Mouse (Mus musculus) forebrain, postnatal 0 days (tissue): ENCODE data around the gene Mapkapk2. TPM values are rescaled to one million over a fixed set of nuclear protein-coding genes. Genes with fewer than 3 reads are reported as not detected.

Source experiments
- ATAC-seq: fragments of 200-750 bp; cut with Nextera tagmentation; 2 replicates; pipeline ENCODE4 v1.8.0; 2017; ENCODE audit warnings: mild to moderate bottlenecking, moderate library complexity
- DNase-seq: peaks from one replicate; pipeline ENCODE4 v3.0.0-alpha.2; 2015
- H3K27ac ChIP-seq: fragments of 300-500 bp; sonication (generic); 2 replicates; pipeline ENCODE4 v1.5.1; 2014; ENCODE audit warnings: low read depth, mild to moderate bottlenecking, antibody characterized with exemption, low read length, moderate library complexity, mixed read lengths
- H3K27me3 ChIP-seq: fragments of 300-500 bp; sonication (generic); 2 replicates; pipeline ENCODE4 v1.6.1; 2014; ENCODE audit warnings: mild to moderate bottlenecking, low read length, mixed read lengths; ENCODE audit not compliant: insufficient read depth
- H3K36me3 ChIP-seq: fragments of 300-500 bp; sonication (generic); 2 replicates; pipeline ENCODE4 v1.6.1; 2014; ENCODE audit warnings: mild to moderate bottlenecking, moderate library complexity; ENCODE audit not compliant: insufficient read depth
- H3K4me1 ChIP-seq: fragments of 300-500 bp; sonication (generic); 2 replicates; pipeline ENCODE4 v1.6.1; 2014; ENCODE audit warnings: antibody characterized with exemption; ENCODE audit not compliant: insufficient read depth
- H3K4me2 ChIP-seq: fragments of 300-500 bp; sonication (generic); 2 replicates; pipeline ENCODE4 v1.6.1; 2014; ENCODE audit warnings: low read depth, mild to moderate bottlenecking, moderate library complexity
- H3K4me3 ChIP-seq: fragments of 300-500 bp; sonication (generic); 2 replicates; pipeline ENCODE4 v1.5.1; 2014; ENCODE audit warnings: low read depth, low read length, mixed read lengths
- H3K9ac ChIP-seq: fragments of 300-500 bp; sonication (generic); 2 replicates; pipeline ENCODE4 v1.6.1; 2014; ENCODE audit warnings: mild to moderate bottlenecking
- H3K9me3 ChIP-seq: fragments of 300-500 bp; sonication (generic); 2 replicates; pipeline ENCODE4 v1.6.1; 2016; ENCODE audit warnings: low read length
- CTCF ChIP-seq: sonication (generic); IDR thresholded peaks from 2 replicates; pipeline ENCODE4 v1.5.1; 2016; ENCODE audit warnings: antibody characterized with exemption, control low read depth, low read depth
- WGBS: fragments of 180-500 bp; shearing (Covaris S2); extraction: QIAGEN DNeasy Blood & Tissue Kit; methylation state at CpG from one replicate; pipeline ENCODE4 v1.1.7; 2014; 5-methylcytosine and 5-hydroxymethylcytosine counted together
- polyA plus RNA-seq: library from polyadenylated mRNA; unstranded; fragments of >200 nt; fragmentation: Nextera tagmentation; extraction: Ambion mirVana; gene quantifications from 2 replicates; pipeline ENCODE4 v1.2.1, GENCODE M21; 2015
- total RNA-seq: library from RNA; depleted of rRNA; stranded (reverse); fragments of >200 nt; gene quantifications from 2 replicates; pipeline ENCODE4 v1.2.3, GENCODE M21; 2014

The Mapkapk2 gene
- total and polyA plus RNA-seq, 2 experiments from 2014 or later: 18.3 to 57.3 TPM

- H3K4me3 ChIP-seq: no peak overlapping the region
- H3K4me1 ChIP-seq: 0 out of 2 replicates have a peak, but pooled peaks cover 6% of the 10 kb centered on the region
- WGBS: 71% methylated on average over 13 of the region's 13 CpGs
- no peaks in the 10 kb centered on the region for H3K27me3 ChIP-seq
- peak; percentile 72 for DNase-seq
- no peaks in the 10 kb centered on the region for H3K9me3 ChIP-seq
- peak; percentile 70 for ATAC-seq
- peak; percentile 80 for TF ChIP-seq CTCF
- H3K36me3 ChIP-seq: peaks cover 19% of the 10 kb centered on the region
- H3K27ac ChIP-seq: no peak overlapping the region
- no peak overlapping the region for H3K4me2 ChIP-seq
- H3K9ac ChIP-seq: no peak overlapping the region; the same call in 1 of the 2 replicates
These were observed 37.1 kb downstream of the Mapkapk2 start for GRCm38 (mm10) chr1:131060290-131061253.

DNA sequence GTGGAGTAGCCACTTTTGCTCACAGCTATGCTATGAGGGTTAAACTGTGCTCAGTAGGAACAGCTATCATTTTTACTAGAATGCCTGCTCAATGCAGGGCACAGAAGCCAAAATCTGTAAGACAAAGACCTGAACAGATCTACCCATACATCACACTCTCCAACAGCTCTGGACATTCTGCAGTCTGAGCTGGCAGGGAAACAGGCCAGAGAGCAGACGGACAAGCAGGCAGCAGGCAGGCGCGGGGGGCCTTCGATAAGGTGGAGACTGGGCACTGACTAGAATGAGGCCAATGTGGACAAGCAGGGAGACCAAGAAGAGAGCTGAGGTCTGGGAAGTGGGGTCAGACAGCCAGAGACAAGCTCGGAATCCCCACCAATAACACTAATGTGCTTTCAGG is 37.8 kb downstream of the Mapkapk2 start:
- no peak overlapping the region for H3K9ac ChIP-seq
- DNase-seq (no peak), ATAC-seq (no peak)
- WGBS: 70% methylated on average over 5 of the region's 5 CpGs
- 0 out of 2 replicates have a peak, but pooled peaks cover 6% of the 10 kb centered on the region for H3K4me1 ChIP-seq
- no peaks in the 10 kb centered on the region for H3K27me3 ChIP-seq
- no peak overlapping the region for H3K4me2 ChIP-seq
- H3K27ac ChIP-seq: no peak overlapping the region
- peaks cover 26% of the 10 kb centered on the region for H3K36me3 ChIP-seq
- no peak overlapping the region for H3K4me3 ChIP-seq
- no peak for TF ChIP-seq CTCF
- no peaks in the 10 kb centered on the region for H3K9me3 ChIP-seq

DNA sequence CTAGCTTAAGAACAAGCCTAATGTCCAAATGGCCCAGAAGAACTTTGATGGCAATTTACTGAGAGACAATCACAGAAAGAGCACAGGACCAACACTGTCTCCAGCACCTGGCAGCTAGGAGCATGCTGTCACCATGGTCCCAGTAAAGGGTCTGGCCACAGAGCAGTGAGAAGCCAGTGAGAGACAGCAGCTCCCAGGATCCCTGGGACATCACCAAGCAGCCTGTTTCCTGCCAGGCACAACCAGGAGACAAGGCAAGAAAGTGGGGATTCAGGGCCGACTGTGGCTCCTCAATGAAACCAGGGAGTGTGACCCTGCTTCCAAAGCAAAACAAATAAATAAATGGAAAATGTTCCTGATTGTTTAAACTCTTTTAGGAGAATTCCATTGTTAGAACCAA is 38.2 kb downstream of the Mapkapk2 start:
- 45% methylated on average over 1 of the region's 1 CpGs for WGBS
- no peak for DNase-seq
- H3K27ac ChIP-seq: no peak overlapping the region

GRCm38 (mm10) chr1:131058431-131058830 is 39.2 kb downstream of the Mapkapk2 start:
- WGBS: 88% methylated on average over 7 of the region's 7 CpGs
- TF ChIP-seq CTCF: no peak
- ATAC-seq: no peak

More for the DNA sequence above, 38.2 kb downstream of the Mapkapk2 start:
- H3K27me3 ChIP-seq: no peaks in the 10 kb centered on the region
- peaks cover 29% of the 10 kb centered on the region for H3K36me3 ChIP-seq
- no peaks in the 10 kb centered on the region for H3K9me3 ChIP-seq
- H3K4me3 ChIP-seq: no peak overlapping the region
- H3K4me2 ChIP-seq: no peak overlapping the region
- no peak for ATAC-seq
- no peak overlapping the region for H3K9ac ChIP-seq
- no peak for TF ChIP-seq CTCF
- H3K4me1 ChIP-seq: 0 out of 2 replicates have a peak, but pooled peaks cover 6% of the 10 kb centered on the region

DNA sequence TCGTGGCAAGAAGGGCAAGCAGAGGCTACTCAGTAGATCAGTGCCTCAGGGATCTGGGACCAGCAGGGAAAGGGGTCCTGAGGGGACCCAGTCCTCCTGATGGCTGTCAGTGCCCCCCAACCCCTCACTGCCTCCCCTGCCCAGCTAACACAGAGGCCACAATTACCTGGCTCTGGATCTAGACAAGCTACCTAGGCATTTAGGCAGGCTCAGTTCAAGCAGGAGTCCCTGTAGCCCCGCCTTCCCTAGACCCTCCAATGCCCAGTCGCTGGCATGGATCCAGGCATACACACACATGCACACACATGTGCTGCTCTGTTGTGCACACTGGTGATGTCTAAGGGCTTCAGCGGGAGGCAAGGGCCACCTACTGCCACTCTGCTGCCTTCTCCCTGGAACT is 43.4 kb downstream of the Mapkapk2 start:
- DNase-seq: no peak
- no peak for ATAC-seq
- no peak overlapping the region for H3K9ac ChIP-seq
- WGBS: 84% methylated on average over 4 of the region's 4 CpGs
- peaks cover 33% of the 10 kb centered on the region for H3K36me3 ChIP-seq
- no peaks in the 10 kb centered on the region for H3K27me3 ChIP-seq
- no peak overlapping the region for H3K4me2 ChIP-seq
- H3K27ac ChIP-seq: no peak overlapping the region
- H3K4me3 ChIP-seq: no peak overlapping the region
- no peaks in the 10 kb centered on the region for H3K4me1 ChIP-seq
- no peak for TF ChIP-seq CTCF
- no peaks in the 10 kb centered on the region for H3K9me3 ChIP-seq

More at GRCm38 (mm10) chr1:131058431-131058830, 39.2 kb downstream of the Mapkapk2 start:
- H3K36me3 ChIP-seq: peaks cover 33% of the 10 kb centered on the region
- no peak overlapping the region for H3K9ac ChIP-seq
- H3K4me2 ChIP-seq: no peak overlapping the region
- 0 out of 2 replicates have a peak, but pooled peaks cover 6% of the 10 kb centered on the region for H3K4me1 ChIP-seq
- no peaks in the 10 kb centered on the region for H3K9me3 ChIP-seq
- no peak for DNase-seq
- H3K4me3 ChIP-seq: no peak overlapping the region
- no peaks in the 10 kb centered on the region for H3K27me3 ChIP-seq
- no peak overlapping the region for H3K27ac ChIP-seq

DNA sequence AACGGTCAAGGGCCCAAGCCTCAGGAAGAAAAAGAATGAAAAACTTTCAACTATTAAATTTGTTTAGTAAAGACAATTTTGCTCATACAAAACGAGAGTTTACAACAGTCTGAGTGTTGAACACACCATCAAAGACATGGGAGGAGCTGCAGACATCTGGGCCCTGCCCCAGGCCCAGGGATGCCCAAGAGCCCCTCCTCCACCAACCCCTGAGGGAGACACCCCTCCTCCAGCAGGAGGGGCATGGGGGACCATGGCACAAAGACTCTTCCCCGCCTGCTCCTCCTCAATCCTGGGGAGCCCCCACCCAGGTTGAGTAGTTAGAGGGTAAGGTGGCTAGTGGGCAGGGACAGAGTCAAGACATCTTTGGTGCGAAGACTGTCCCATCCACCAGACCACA is 44.0 kb downstream of the Mapkapk2 start:
- H3K4me3 ChIP-seq: no peak overlapping the region
- no peak for TF ChIP-seq CTCF
- peaks cover 33% of the 10 kb centered on the region for H3K36me3 ChIP-seq
- H3K9me3 ChIP-seq: no peaks in the 10 kb centered on the region
- WGBS: 58% methylated on average over 4 of the region's 4 CpGs
- no peak overlapping the region for H3K4me2 ChIP-seq
- no peak overlapping the region for H3K9ac ChIP-seq
- DNase-seq (no peak), ATAC-seq (no peak)
- H3K4me1 ChIP-seq: no peaks in the 10 kb centered on the region
- H3K27me3 ChIP-seq: no peaks in the 10 kb centered on the region
- no peak overlapping the region for H3K27ac ChIP-seq

- H3K9me3 ChIP-seq: no peaks in the 10 kb centered on the region
- no peak overlapping the region for H3K9ac ChIP-seq
- DNase-seq (peak; percentile 92), ATAC-seq (peak; percentile 90)
- peak; percentile 91 for TF ChIP-seq CTCF
- 4% methylated on average over 8 of the region's 8 CpGs for WGBS
- no peaks in the 10 kb centered on the region for H3K27me3 ChIP-seq
- peaks cover 33% of the 10 kb centered on the region for H3K36me3 ChIP-seq
- H3K4me1 ChIP-seq: no peaks in the 10 kb centered on the region
- no peak overlapping the region for H3K4me3 ChIP-seq
- no peak overlapping the region for H3K27ac ChIP-seq
- no peak overlapping the region for H3K4me2 ChIP-seq
These were observed 44.4 kb downstream of the Mapkapk2 start for GRCm38 (mm10) chr1:131053239-131053638.
